Mouse (Mus musculus) fibroblast of lung, adult 2 months (primary cell): ENCODE results near the gene Plcb2.

Experiments
- DNase-seq: peaks from one replicate; pipeline ENCODE4 v3.0.0-alpha.2; 2011; ENCODE audit warnings: low read depth

The Plcb2 gene

DNA sequence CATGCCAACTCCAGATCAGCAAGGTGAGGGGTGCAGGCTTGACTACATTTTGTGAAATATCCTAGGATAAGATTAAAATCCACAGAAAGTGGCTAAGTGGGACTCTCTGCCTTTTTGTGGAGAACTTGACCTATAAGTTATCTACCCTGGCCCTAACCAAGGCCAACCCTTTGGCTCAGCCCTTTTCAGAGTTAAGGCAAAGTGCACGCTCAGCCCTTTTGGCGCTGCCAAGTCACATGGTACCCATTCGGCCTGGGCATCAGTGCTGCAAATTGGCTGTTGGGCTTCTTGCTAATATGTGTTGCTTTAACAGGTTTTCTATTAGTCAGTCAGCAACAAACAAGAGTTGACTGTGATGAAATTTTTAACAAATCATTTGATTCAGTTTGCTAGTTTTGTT lies 40.4 kb downstream of the Plcb2 start:
- no peak for DNase-seq

GRCm38 (mm10) chr2:118686693-118687092 lies 41.5 kb downstream of the Plcb2 start:
- no peak for DNase-seq

- no peak for DNase-seq
These were observed 43.1 kb downstream of the Plcb2 start for GRCm38 (mm10) chr2:118685088-118685487.

DNA sequence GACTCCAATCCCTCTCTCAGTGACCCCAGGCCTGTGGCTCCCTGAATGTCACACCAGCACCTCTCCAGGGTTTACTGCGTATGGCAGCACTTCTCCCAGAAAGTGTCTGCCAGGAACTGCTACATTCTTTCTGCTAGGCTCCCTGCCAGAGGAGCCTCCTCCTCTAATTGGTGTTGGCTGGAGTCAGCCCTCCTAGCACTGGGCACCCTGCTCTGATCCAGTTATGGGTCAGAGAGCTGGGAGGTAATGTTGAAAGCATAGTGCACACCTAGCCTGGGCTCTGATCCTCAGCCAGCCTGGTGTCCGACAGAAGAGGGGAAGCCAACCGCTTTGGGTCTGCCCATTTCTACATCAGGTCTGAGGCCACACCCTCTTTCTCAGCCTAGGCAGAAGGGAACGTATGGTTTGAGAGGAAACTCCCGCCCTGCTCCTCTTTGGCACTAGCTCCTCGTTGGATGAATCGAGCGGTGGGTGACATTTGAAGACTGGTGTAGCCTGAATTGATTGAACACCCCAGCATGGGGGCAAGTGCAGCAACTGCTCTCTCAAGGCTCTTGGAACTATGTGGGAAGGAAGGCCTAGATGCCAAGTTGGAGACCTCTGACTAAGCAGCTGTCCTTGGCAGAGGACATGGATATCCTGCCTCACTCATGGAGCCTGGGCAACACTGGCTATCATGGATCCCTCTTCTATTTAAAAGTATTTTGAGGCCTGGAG lies 45.5 kb downstream of the Plcb2 start:
- no peak for DNase-seq

GRCm38 (mm10) chr2:118680926-118681325 lies 47.3 kb downstream of the Plcb2 start:
- no peak for DNase-seq

GRCm38 (mm10) chr2:118679577-118679976 lies 48.7 kb downstream of the Plcb2 start:
- no peak for DNase-seq

GRCm38 (mm10) chr2:118677817-118678216 lies 50.4 kb downstream of the Plcb2 start:
- DNase-seq, result no peak

DNA sequence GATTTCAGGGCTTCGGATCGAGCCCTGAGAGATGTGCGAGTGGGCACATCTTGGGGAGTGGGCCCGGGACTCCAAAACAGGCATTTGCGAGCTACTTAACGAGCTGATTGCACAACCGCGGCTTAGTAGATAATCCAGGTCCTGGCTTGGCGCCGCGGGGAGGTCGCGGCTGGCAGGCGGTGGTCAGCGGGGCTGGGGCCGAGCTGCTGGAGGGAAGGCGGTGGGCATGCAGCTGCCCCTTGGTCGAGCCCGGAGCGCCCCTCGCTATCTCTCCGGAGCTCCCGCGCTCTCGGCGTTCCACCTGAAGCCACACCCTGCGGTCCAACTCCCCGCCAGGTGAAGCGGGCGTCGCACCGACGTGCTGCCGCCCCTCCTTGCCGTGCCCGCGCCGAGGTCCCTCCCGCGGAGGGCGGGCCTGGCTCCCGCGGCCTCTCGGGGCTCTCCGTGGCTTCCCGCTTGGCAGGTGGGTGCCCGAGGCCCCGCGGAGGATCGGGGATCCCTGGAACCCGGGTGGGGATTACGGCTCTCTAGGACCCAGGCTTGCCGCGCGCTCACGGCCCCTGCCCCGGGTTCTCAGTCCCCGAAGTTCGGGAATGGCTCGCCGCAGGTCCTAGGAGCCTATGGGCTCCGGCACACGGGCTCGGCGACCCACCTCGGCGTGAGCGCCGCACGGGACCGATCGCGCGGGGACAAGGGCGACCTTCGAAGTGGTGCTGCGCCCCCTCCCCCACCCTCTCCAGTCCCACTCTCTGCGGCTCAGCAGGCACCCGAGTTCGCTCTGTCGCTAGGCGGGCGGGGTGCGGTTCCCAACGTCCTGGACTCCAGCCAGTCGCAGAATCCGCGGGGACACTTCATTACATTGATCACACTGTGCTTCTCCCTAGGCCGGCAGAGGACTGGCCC lies 51.1 kb downstream of the Plcb2 start:
- DNase-seq, result no peak

DNA sequence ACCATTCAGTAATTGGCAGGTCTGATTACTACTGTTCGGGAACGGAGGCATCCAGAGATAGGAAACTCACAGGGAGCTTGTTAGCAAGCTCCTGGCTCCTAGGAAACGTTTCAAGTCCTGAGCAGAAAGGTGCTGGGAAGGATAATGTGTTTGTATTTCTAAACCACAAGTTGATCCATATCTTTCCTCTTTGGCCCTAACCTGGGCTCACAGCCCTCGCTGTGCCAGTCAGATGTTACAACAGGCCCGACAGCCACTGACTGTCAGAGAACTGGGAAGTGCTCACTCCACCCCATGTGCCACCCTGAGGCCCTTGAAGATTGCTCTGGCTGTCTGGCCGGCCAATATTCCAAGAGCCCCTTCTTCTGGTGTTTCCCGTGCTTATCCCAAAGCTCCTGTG lies 53.7 kb downstream of the Plcb2 start:
- no peak for DNase-seq

GRCm38 (mm10) chr2:118673686-118674465 lies 54.4 kb downstream of the Plcb2 start:
- no peak for DNase-seq

GRCm38 (mm10) chr2:118671728-118672127 lies 56.5 kb downstream of the Plcb2 start:
- no peak for DNase-seq

GRCm38 (mm10) chr2:118669785-118670184 lies 58.5 kb downstream of the Plcb2 start:
- peak; percentile 68 for DNase-seq

DNA sequence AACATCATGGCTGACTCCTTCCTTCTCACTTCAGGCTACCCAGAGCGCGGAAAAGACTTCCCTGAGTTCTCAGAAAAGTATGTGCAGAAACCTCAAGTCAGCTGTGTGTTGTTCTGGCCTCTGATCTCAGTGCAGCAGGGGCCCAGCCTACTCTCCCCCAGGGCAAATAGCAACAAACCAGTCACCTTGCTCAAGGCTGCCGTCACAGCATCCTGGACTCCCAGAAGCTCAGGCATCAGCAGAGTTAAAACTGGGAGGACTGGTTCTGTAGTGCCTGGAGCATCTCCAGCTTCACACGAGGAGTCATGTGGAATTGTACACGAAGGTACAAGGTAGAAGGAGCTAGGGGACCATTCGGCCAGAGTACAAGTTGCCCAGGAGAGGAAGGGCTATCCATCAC lies 59.0 kb downstream of the Plcb2 start:
- DNase-seq, result no peak

GRCm38 (mm10) chr2:118667181-118667580 lies 61.1 kb downstream of the Plcb2 start:
- no peak for DNase-seq

GRCm38 (mm10) chr2:118665616-118666015 lies 62.6 kb downstream of the Plcb2 start:
- no peak for DNase-seq

DNA sequence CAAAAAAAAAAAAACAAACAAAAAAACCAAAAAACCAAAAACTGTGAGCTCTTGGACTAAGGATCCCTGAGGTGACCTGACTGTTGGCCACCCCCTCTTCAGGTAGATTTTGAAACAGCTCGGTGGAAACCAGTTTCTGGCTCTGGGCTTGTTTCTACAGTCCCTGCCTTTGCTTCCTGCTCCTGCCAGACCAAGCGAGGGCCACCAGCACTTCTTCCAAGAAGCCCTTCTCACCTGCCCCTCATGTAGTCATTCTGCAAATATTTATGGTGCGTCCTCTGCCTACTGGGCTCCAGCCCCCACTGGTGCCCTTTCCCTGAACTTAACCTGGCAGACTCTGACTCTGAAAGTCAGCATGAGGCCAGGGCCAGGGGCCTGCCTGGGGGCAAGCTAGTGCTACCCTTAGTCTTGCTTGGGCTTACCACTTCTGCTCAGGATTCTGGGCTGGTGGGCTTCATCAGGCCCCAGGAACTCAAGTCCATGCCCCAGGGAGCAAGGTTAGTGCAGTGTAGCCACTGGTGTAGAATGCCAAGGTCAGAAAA lies 63.2 kb downstream of the Plcb2 start:
- DNase-seq, result no peak

- no peak for DNase-seq
These were observed 64.2 kb downstream of the Plcb2 start for GRCm38 (mm10) chr2:118663804-118664766.

GRCm38 (mm10) chr2:118662902-118663803 lies 65.1 kb downstream of the Plcb2 start, which contains the start of gene Pak6:
Pak6 (plus strand) TSS chr2:118663303.
- DNase-seq, result no peak

DNA sequence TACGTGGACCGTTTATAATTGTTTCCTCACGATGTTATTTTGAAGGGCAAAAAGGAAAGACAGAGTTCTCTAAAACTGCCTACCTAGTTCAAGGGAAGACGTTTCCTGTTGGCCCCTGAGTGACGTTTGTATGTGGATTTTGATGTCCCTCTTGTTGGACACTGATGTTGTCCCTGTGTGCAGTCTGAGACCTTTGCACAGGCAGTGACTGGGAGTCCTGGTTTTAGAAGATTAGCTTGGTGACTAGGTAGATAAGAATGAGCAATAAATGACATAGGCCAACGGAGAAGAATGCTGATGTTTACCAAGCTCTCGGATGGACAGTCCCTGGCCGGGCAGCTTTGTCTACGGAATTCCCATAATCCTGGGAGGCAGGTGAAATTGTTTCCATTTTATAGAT lies 66.3 kb downstream of the Plcb2 start:
- DNase-seq, result no peak

DNA sequence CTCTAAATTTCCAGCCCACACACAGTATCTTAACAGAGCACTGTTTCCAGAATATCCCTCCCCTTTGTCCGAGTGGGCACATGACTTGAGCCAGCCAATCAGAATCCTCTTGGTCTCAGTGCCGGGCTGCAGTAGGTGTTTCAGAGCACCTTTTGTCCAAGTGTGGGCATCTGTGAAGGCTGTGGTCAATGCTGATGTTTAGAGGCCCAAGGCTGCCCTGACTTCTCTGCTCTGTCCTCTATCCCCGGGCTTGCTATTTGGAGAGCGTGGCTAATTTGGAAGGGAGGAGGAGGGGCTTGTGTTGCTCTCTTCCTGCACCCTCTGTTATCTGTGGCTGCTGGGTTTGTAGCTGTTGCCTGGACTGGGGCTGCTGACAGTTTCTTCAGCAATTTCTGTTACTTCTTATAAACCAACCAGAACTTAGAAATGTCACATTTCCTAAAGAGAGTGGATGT lies 68.2 kb downstream of the Plcb2 start:
- no peak for DNase-seq
